Mouse (Mus musculus) embryonic fibroblast, embryonic 13.5 days (primary cell): ENCODE results near the gene 8030411F24Rik. TPM values are rescaled to one million over a fixed set of nuclear protein-coding genes. Genes with fewer than 3 reads are reported as not detected.
A peak's percentile ranks its signal among the peaks of the same experiment; 100 is the strongest.
"Not testable (repeated sequence)": the region's sequence is repeated elsewhere in the genome, so short reads cannot be mapped to it uniquely, and the experiment has no call there.

Experiments used
- H3K27ac ChIP-seq: 2 replicates; pipeline ENCODE4 v1.5.1; 2012; ENCODE audit warnings: low read length, control low read depth, inconsistent platforms; ENCODE audit not compliant: insufficient read depth
- H3K4me1 ChIP-seq: 2 replicates; pipeline ENCODE4 v1.6.1; 2011; ENCODE audit warnings: low read length; ENCODE audit not compliant: control insufficient read depth, insufficient read depth
- H3K4me3 ChIP-seq: 2 replicates; pipeline ENCODE4 v1.5.1; 2011; ENCODE audit warnings: mild to moderate bottlenecking, control low read depth, low read length; ENCODE audit not compliant: insufficient read depth
- CTCF ChIP-seq: IDR thresholded peaks from 2 replicates; pipeline ENCODE4 v1.5.1; 2011; ENCODE audit warnings: mild to moderate bottlenecking, control low read depth, low read length, moderate library complexity, borderline replicate concordance; ENCODE audit not compliant: insufficient read depth
- POLR2A ChIP-seq: IDR thresholded peaks from 2 replicates; pipeline ENCODE4 v1.6.1; 2011; ENCODE audit warnings: low read depth, mild to moderate bottlenecking, control low read depth, low read length, moderate library complexity
- polyA plus RNA-seq: library from polyadenylated mRNA; stranded (reverse); fragments of >200 nt; gene quantifications from 2 replicates; pipeline ENCODE4 v1.2.4, GENCODE M21; 2011; ENCODE audit warnings: low read depth; ENCODE audit not compliant: missing spikeins, insufficient read length

8030411F24Rik gene
- not detected in 2 replicates for polyA plus RNA-seq

GRCm38 (mm10) chr2:148781709-148782108 lies at the start of gene 8030411F24Rik:
8030411F24Rik (plus strand) TSS chr2:148782009.
- TF ChIP-seq POLR2A (no peak), CTCF (no peak)
- no peaks in the 10 kb centered on the region for H3K4me1 ChIP-seq

GRCm38 (mm10) chr2:148732327-148733000 lies 49.3 kb upstream of the 8030411F24Rik start, which contains the start of gene Napb:
Napb (minus strand) TSS chr2:148732467.
- peak; percentile 98 for TF ChIP-seq POLR2A
- no peak for TF ChIP-seq CTCF
- peak within 1 kb of the TSS; percentile 80 for H3K4me3 ChIP-seq
- H3K27ac ChIP-seq: no peak within 1 kb of the TSS
- H3K4me1 ChIP-seq: no peaks in the 10 kb centered on the region

More at GRCm38 (mm10) chr2:148781709-148782108, at the start of gene 8030411F24Rik:
- no peak within 1 kb of the TSS for H3K4me3 ChIP-seq
- H3K27ac ChIP-seq: no peak within 1 kb of the TSS

- Histone ChIP-seq H3K4me1 (peaks cover 11% of the 10 kb centered on the region), H3K4me3 (no peak overlapping the region), H3K27ac (no peak overlapping the region)
- TF ChIP-seq CTCF (no peak), POLR2A (no peak)
Measured at GRCm38 (mm10) chr2:148743001-148743400, 38.8 kb upstream of the 8030411F24Rik start.

- H3K4me1 ChIP-seq: peaks cover 11% of the 10 kb centered on the region
- no peak for TF ChIP-seq CTCF
- TF ChIP-seq POLR2A: no peak
- H3K27ac ChIP-seq: no peak overlapping the region; the same call in 1 of the 2 replicates
- H3K4me3 ChIP-seq: no peak overlapping the region
Measured at GRCm38 (mm10) chr2:148743846-148744407, 37.9 kb upstream of the 8030411F24Rik start.

- Histone ChIP-seq H3K4me1 (no peaks in the 10 kb centered on the region; the same call in 1 of the 2 replicates), H3K4me3 (no peak within 1 kb of the TSS), H3K27ac (no peak within 1 kb of the TSS)
- TF ChIP-seq CTCF (no peak), POLR2A (no peak)
Measured at GRCm38 (mm10) chr2:148750058-148750457, 31.8 kb upstream of the 8030411F24Rik start, which contains the start of gene Cstl1. Cstl1 (plus strand) TSS chr2:148750358.

GRCm38 (mm10) chr2:148751893-148752813 lies 29.7 kb upstream of the 8030411F24Rik start:
- TF ChIP-seq CTCF (no peak), POLR2A (no peak)
- Histone ChIP-seq H3K27ac (no peak overlapping the region), H3K4me1 (no peaks in the 10 kb centered on the region; the same call in 1 of the 2 replicates), H3K4me3 (peak overlapping the region; percentile 28; the same call in 1 of the 2 replicates)

GRCm38 (mm10) chr2:148754310-148754846 lies 27.4 kb upstream of the 8030411F24Rik start:
- Histone ChIP-seq H3K27ac (no peak overlapping the region), H3K4me1 (no peaks in the 10 kb centered on the region; the same call in 1 of the 2 replicates), H3K4me3 (no peak overlapping the region)
- no peak for TF ChIP-seq POLR2A
- TF ChIP-seq CTCF: no peak

GRCm38 (mm10) chr2:148763648-148764388 lies 18.0 kb upstream of the 8030411F24Rik start:
- Histone ChIP-seq H3K27ac (no peak overlapping the region), H3K4me3 (no peak overlapping the region), H3K4me1 (no peaks in the 10 kb centered on the region)
- TF ChIP-seq CTCF (no peak), POLR2A (no peak)

- not testable (repeated sequence) for H3K4me3 ChIP-seq, H3K27ac ChIP-seq
Measured at GRCm38 (mm10) chr2:148771397-148771796, 10.4 kb upstream of the 8030411F24Rik start, which contains the start of gene Cst11. Cst11 (minus strand) TSS chr2:148771497.

More at GRCm38 (mm10) chr2:148771397-148771796, 10.4 kb upstream of the 8030411F24Rik start, which contains the start of gene Cst11:
- H3K4me1 ChIP-seq: not testable (repeated sequence)
